In genomic region chr10:80790761-80791404, GRCm38 (mm10) we compare ENCODE assay signal across 20 mouse cellular contexts. TPM values are rescaled to one million over a fixed set of nuclear protein-coding genes. Genes with fewer than 3 reads are reported as not detected.
DNase-seq lines count a peak whose midpoint lies in the region; ATAC-seq and TF ChIP-seq lines count a peak whose summit lies in the region.
"Had no signal": no experiment of that assay in that cellular context is flagged by ENCODE, and none has a peak within 500 bp of the region (broad histone marks: within the 10 kb centered on the region; RNA-seq: fewer than 3 reads in every experiment).

No protein-coding gene starts in this region.

- no peaks in the 10 kb centered on the region for H3K9me3 ChIP-seq in heart, embryonic 12.5 days (replicated peaks)
- H3K9me3 ChIP-seq: embryonic facial prominence, embryonic 13.5 days; lung, embryonic 15.5 days; midbrain, embryonic 13.5 days had no signal

- peak overlapping the region; percentile 54 for H3K9ac ChIP-seq in heart, embryonic 12.5 days
- H3K9ac ChIP-seq: embryonic facial prominence, embryonic 13.5 days; lung, embryonic 15.5 days; midbrain, embryonic 13.5 days had no signal

- H3K4me1 ChIP-seq in heart, embryonic 12.5 days (replicated peaks), result peaks cover 24% of the 10 kb centered on the region
- H3K4me1 ChIP-seq: embryonic facial prominence, embryonic 13.5 days; lung, embryonic 15.5 days had no signal

- TF ChIP-seq CTCF in layer of hippocampus, adult 2 months (conservative IDR thresholded peaks at IDR 0.05), result no peak

- DNase-seq in adrenal gland, postnatal 10 days, result peak; percentile 62
- DNase-seq in adrenal gland, adult 18-20 months (ENCODE audit: low spot score in 2 of 2), result no peak
- DNase-seq in heart, postnatal 4 days, result no peak
- no peak for DNase-seq in layer of hippocampus, adult 2 months (ENCODE audit: low spot score in 2 of 2)
- no peak for DNase-seq in layer of hippocampus, adult 9-11 months
- DNase-seq in adrenal gland, postnatal 14 days, result peak; percentile 71
- DNase-seq: gastrocnemius, adult 2 months; kidney, adult 18-20 months; kidney, postnatal 10 days; retina, postnatal 1 day; right cerebral cortex, postnatal 4 days; thymus, postnatal 25 days had no signal

- H3K27me3 ChIP-seq in heart, embryonic 12.5 days (replicated peaks), result no peaks in the 10 kb centered on the region
- H3K27me3 ChIP-seq: embryonic facial prominence, embryonic 13.5 days; lung, embryonic 15.5 days; midbrain, embryonic 13.5 days had no signal

- WGBS in heart, embryonic 12.5 days, result 77% methylated on average over 19 of the region's 19 CpGs

- H3K4me2 ChIP-seq in heart, embryonic 12.5 days, result no peak overlapping the region
- H3K4me2 ChIP-seq: embryonic facial prominence, embryonic 13.5 days; lung, embryonic 15.5 days; midbrain, embryonic 13.5 days had no signal

- peaks cover 97% of the 10 kb centered on the region for H3K36me3 ChIP-seq in heart, embryonic 12.5 days

- H3K27ac ChIP-seq in heart, embryonic 12.5 days (ENCODE audit: poor library complexity, severe bottlenecking), result peak overlapping the region; percentile 65
- H3K27ac ChIP-seq in layer of hippocampus, adult 2 months, result peak overlapping the region; percentile 88; the same call in 1 of the 2 replicates
- H3K27ac ChIP-seq: embryonic facial prominence, embryonic 13.5 days; lung, embryonic 15.5 days; midbrain, embryonic 13.5 days had no signal

- no peak for ATAC-seq in heart, embryonic 12.5 days (ENCODE audit: insufficient number of reproducible peaks, low FRiP score)
- ATAC-seq: hindbrain, embryonic 16.5 days; midbrain, embryonic 13.5 days had no signal

- no peak overlapping the region for H3K4me3 ChIP-seq in heart, embryonic 12.5 days
- H3K4me3 ChIP-seq in layer of hippocampus, adult 2 months, result no peak overlapping the region
- H3K4me3 ChIP-seq: embryonic facial prominence, embryonic 13.5 days; gastrocnemius, adult 2 months; lung, embryonic 15.5 days; midbrain, embryonic 13.5 days; myocyte had no signal

RNA-seq across cellular contexts. Expression of gene Sf3a2, which starts 7.1 kb away (rescaled TPM):
- total RNA-seq in adrenal gland, postnatal 10 days (2021), result 10 to 100 TPM; 45.2 to 50.5 TPM
- 10 to 100 TPM; 47.8 to 50.5 TPM for total RNA-seq in adrenal gland, adult 18-20 months (2021)
- 51.2 and 58.3 TPM in 2 replicates for polyA plus RNA-seq in heart, embryonic 12.5 days (2016; fragmentation: Nextera tagmentation; extraction: Ambion mirVana)
- total RNA-seq in heart, postnatal 4 days (2021), result 10 to 100 TPM; 46.0 to 51.7 TPM
- total RNA-seq in layer of hippocampus, adult 2 months (2021), result 10 to 100 TPM; 51.7 to 55.1 TPM
- 47.6 and 52.2 TPM in 2 replicates for total RNA-seq in adrenal gland, postnatal 14 days (2021)

RNA-seq across cellular contexts. Expression of gene Plekhj1, which starts 7.5 kb away (rescaled TPM):
- total RNA-seq in adrenal gland, postnatal 10 days (2021), result 10 to 100 TPM; 50.0 to 63.2 TPM
- total RNA-seq in adrenal gland, adult 18-20 months (2021), result 10 to 100 TPM; 69.0 to 87.2 TPM
- polyA plus RNA-seq in heart, embryonic 12.5 days (2016; fragmentation: Nextera tagmentation; extraction: Ambion mirVana), result 82.4 and 83.2 TPM in 2 replicates
- total RNA-seq in heart, postnatal 4 days (2021), result 10 to 100 TPM; 36.2 to 37.1 TPM
- 10 to 100 TPM; 68.4 to 76.3 TPM for total RNA-seq in layer of hippocampus, adult 2 months (2021)
- 59.5 and 71.1 TPM in 2 replicates for total RNA-seq in adrenal gland, postnatal 14 days (2021)

RNA-seq across cellular contexts. Expression of gene Amh, which starts 14.2 kb away (rescaled TPM):
- total RNA-seq in adrenal gland, postnatal 10 days (2021), result under 1 TPM; 0.57 to 0.79 TPM
- 1 to 10 TPM in 1 of 2 experiments, under 1 TPM in 1; 0.83 to 1.5 TPM for total RNA-seq in adrenal gland, adult 18-20 months (2021)
- 0.14 and 0.23 TPM in 2 replicates for polyA plus RNA-seq in heart, embryonic 12.5 days (2016; fragmentation: Nextera tagmentation; extraction: Ambion mirVana)
- total RNA-seq in heart, postnatal 4 days (2021), result 1 to 10 TPM in 1 of 2 experiments, under 1 TPM in 1; 0.61 to 1.0 TPM
- total RNA-seq in layer of hippocampus, adult 2 months (2021), result 1 to 10 TPM; 2.7 to 5.3 TPM
- total RNA-seq in adrenal gland, postnatal 14 days (2021), result 0.74 and 0.94 TPM in 2 replicates
- polyA plus RNA-seq: embryonic facial prominence, embryonic 13.5 days; hindbrain, embryonic 16.5 days; midbrain, embryonic 13.5 days had no signal

RNA-seq across cellular contexts. Expression of gene Jsrp1, which starts 22.4 kb away (rescaled TPM):
- 10 to 100 TPM in 1 of 2 experiments, 1 to 10 TPM in 1; 9.8 to 24.0 TPM for total RNA-seq in adrenal gland, postnatal 10 days (2021)
- 1 to 10 TPM; 4.0 to 7.3 TPM for total RNA-seq in adrenal gland, adult 18-20 months (2021)
- polyA plus RNA-seq in heart, embryonic 12.5 days (2016; fragmentation: Nextera tagmentation; extraction: Ambion mirVana), result 6.1 and 6.7 TPM in 2 replicates
- 1 to 10 TPM in 1 of 2 experiments, under 1 TPM in 1; 0.62 to 1.6 TPM for total RNA-seq in heart, postnatal 4 days (2021)
- 1 to 10 TPM; 1.9 to 2.5 TPM for total RNA-seq in layer of hippocampus, adult 2 months (2021)
- total RNA-seq in adrenal gland, postnatal 14 days (2021), result 2.8 and 3.1 TPM in 2 replicates
- total RNA-seq: granulocyte monocyte progenitor cell, adult 5-6 weeks; liver, adult 2 months had no signal
- polyA plus RNA-seq: liver, adult 2 months had no signal

RNA-seq across cellular contexts. Expression of gene Oaz1, which starts 35.6 kb away (rescaled TPM):
- total RNA-seq in adrenal gland, postnatal 10 days (2021), result 100 to 1,000 TPM; 700 to 820 TPM
- total RNA-seq in adrenal gland, adult 18-20 months (2021), result 100 to 1,000 TPM; 903 to 981 TPM
- polyA plus RNA-seq in heart, embryonic 12.5 days (2016; fragmentation: Nextera tagmentation; extraction: Ambion mirVana), result 1,577 and 1,597 TPM in 2 replicates
- total RNA-seq in heart, postnatal 4 days (2021), result 1,000 to 10,000 TPM; 1,002 to 1,049 TPM
- 100 to 1,000 TPM; 478 to 493 TPM for total RNA-seq in layer of hippocampus, adult 2 months (2021)
- 734 and 741 TPM in 2 replicates for total RNA-seq in adrenal gland, postnatal 14 days (2021)

Comparison
In these comparisons a context has a peak if more than half of its experiments do, and no peak if none do; other contexts are left out.
1. DNase-seq: peak in adrenal gland, postnatal 10 days (single experiment) and adrenal gland, postnatal 14 days (single experiment); none in adrenal gland, adult 18-20 months (0 of 2), heart, postnatal 4 days (single experiment), layer of hippocampus, adult 2 months (0 of 2) and layer of hippocampus, adult 9-11 months (single experiment).